Mouse (Mus musculus) liver, postnatal 0 days (tissue): ENCODE data around the gene Pus7l.

Source experiments
- CTCF ChIP-seq: sonication (generic); IDR thresholded peaks from 2 replicates; pipeline ENCODE4 v1.5.1; 2016; ENCODE audit warnings: antibody characterized with exemption, low read depth
- EP300 ChIP-seq: IDR thresholded peaks from 2 replicates; pipeline ENCODE4 v1.6.1; 2016; ENCODE audit warnings: antibody characterized with exemption, low read depth, mild to moderate bottlenecking

- TF ChIP-seq EP300 (no peak), CTCF (no peak)
Observed at GRCm38 (mm10) chr15:94499260-94499659, 44.1 kb downstream of the Pus7l start.
